Mouse (Mus musculus) limb, embryonic 14.5 days (tissue): ENCODE results near the gene Edf1. TPM values are rescaled to one million over a fixed set of nuclear protein-coding genes. Genes with fewer than 3 reads are reported as not detected.

Experiments used
- ATAC-seq: fragments of 200-750 bp; cut with Nextera tagmentation; 2 replicates; pipeline ENCODE4 v1.8.0; 2017; ENCODE audit warnings: low read depth, moderate number of reproducible peaks, moderate TSS enrichment; ENCODE audit not compliant: low FRiP score
- DNase-seq: peaks from one replicate; pipeline ENCODE4 v3.0.0-alpha.2; 2015; ENCODE audit warnings: low spot score
- H3K27ac ChIP-seq: fragments of 300-500 bp; sonication (generic); replicated peaks from 2 replicates; pipeline ENCODE4 v1.5.1; 2014; ENCODE audit warnings: low read depth, mild to moderate bottlenecking, low read length, moderate library complexity, mixed read lengths
- H3K27me3 ChIP-seq: fragments of 300-500 bp; sonication (generic); 2 replicates; pipeline ENCODE4 v1.6.1; 2014; ENCODE audit warnings: low read length, mixed read lengths; ENCODE audit not compliant: control insufficient read depth, insufficient read depth
- H3K36me3 ChIP-seq: fragments of 300-500 bp; sonication (generic); 2 replicates; pipeline ENCODE4 v1.6.1; 2014; ENCODE audit warnings: mild to moderate bottlenecking, low read length, moderate library complexity, mixed read lengths; ENCODE audit not compliant: control insufficient read depth, insufficient read depth
- H3K4me1 ChIP-seq: fragments of 300-500 bp; sonication (generic); 2 replicates; pipeline ENCODE4 v1.6.1; 2014; ENCODE audit warnings: antibody characterized with exemption, low read length, mixed read lengths; ENCODE audit not compliant: control insufficient read depth, insufficient read depth
- H3K4me2 ChIP-seq: fragments of 300-500 bp; sonication (generic); replicated peaks from 2 replicates; pipeline ENCODE4 v1.6.1; 2014; ENCODE audit warnings: low read depth, mild to moderate bottlenecking, low read length, moderate library complexity; ENCODE audit not compliant: severe bottlenecking
- H3K4me3 ChIP-seq: fragments of 300-500 bp; sonication (generic); replicated peaks from 2 replicates; pipeline ENCODE4 v1.5.1; 2014; ENCODE audit warnings: low read length
- H3K9ac ChIP-seq: fragments of 300-500 bp; sonication (generic); 2 replicates; pipeline ENCODE4 v1.6.1; 2014; ENCODE audit warnings: mild to moderate bottlenecking, low read depth, low read length, moderate library complexity; ENCODE audit not compliant: severe bottlenecking
- H3K9me3 ChIP-seq: fragments of 300-500 bp; sonication (generic); 2 replicates; pipeline ENCODE4 v1.6.1; 2016; ENCODE audit warnings: low read length; ENCODE audit not compliant: control insufficient read depth
- POLR2A ChIP-seq: fragments of 200-500 bp; IDR thresholded peaks from 2 replicates; pipeline ENCODE4 v1.8.0; 2012; ENCODE audit warnings: inconsistent platforms, mild to moderate bottlenecking, moderate library complexity, borderline replicate concordance; ENCODE audit not compliant: insufficient read depth, insufficient read length; ENCODE audit errors: extremely low read depth
- WGBS: fragments of 180-500 bp; shearing (Covaris S2); extraction: QIAGEN DNeasy Blood & Tissue Kit; methylation state at CpG from one replicate; pipeline ENCODE4 v1.1.7; 2014; 5-methylcytosine and 5-hydroxymethylcytosine counted together
- polyA plus RNA-seq, 2 experiments: library from polyadenylated mRNA; depleted of rRNA in 1 of 2; stranded (reverse) in 1 of 2; unstranded in 1 of 2; fragments of >200 nt; fragmentation: Nextera tagmentation in 1 of 2; extraction: Ambion mirVana in 1 of 2; gene quantifications; 2 replicates each; pipeline versions ENCODE4 v1.2.1 to v1.2.3; 2012 to 2014

Gene Edf1
- polyA plus RNA-seq, 2 experiments = 174 to 331 TPM

DNA sequence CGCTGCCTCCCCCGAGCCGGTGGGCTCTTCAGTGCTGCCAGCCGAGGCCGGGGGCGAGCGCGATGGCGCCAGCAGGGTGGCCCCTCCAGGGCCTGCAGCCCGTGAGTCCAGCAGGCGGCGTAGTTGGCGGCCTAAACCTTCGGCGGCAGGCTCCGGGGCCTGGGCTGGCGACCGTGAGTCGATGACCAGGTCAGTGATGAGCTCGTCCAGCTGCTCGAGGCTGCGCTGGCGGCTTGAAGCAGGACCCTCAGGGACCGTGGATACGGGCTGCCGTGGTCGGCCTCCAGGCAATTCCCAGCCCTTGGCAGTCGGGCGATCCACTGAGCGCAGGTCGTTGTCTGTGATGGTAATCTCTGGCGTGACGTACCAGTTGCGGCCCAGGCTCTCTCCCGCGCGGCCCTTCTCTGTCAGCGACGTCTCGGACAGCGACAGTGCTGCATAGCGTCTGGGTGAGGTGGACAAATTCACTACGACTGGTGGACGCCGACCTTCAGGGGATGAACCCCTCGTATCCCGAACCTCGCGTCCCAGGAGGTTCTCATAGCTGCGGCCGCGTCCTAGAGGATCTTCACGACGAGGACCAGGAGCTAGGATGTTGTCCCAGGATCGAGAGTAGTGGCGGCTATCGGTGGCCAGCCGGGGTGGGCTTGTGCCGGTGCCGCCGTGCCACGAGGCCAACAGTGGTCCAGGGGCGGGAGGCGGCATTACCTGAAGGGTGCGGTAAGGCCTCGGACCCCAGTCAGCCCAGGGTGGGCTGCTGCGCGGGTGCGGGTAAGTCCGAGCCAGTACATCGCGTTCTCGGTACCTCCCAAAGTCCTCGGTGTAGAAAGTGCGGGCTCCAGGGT, 20.5 kb downstream of the Edf1 start:
- no peak for ATAC-seq
- H3K27ac ChIP-seq = no peak overlapping the region
- H3K4me1 ChIP-seq = peaks cover 56% of the 10 kb centered on the region
- H3K27me3 ChIP-seq = peaks cover 54% of the 10 kb centered on the region
- H3K4me2 ChIP-seq = peak overlapping the region; percentile 43
- peaks cover 6% of the 10 kb centered on the region for H3K36me3 ChIP-seq
- no peak for DNase-seq
- 6% methylated on average over 58 of the region's 75 CpGs for WGBS
- H3K4me3 ChIP-seq = peak overlapping the region; percentile 26
- H3K9ac ChIP-seq = peak overlapping the region; percentile 36; the same call in 1 of the 2 replicates
- TF ChIP-seq POLR2A = no peak
- H3K9me3 ChIP-seq = no peaks in the 10 kb centered on the region

DNA sequence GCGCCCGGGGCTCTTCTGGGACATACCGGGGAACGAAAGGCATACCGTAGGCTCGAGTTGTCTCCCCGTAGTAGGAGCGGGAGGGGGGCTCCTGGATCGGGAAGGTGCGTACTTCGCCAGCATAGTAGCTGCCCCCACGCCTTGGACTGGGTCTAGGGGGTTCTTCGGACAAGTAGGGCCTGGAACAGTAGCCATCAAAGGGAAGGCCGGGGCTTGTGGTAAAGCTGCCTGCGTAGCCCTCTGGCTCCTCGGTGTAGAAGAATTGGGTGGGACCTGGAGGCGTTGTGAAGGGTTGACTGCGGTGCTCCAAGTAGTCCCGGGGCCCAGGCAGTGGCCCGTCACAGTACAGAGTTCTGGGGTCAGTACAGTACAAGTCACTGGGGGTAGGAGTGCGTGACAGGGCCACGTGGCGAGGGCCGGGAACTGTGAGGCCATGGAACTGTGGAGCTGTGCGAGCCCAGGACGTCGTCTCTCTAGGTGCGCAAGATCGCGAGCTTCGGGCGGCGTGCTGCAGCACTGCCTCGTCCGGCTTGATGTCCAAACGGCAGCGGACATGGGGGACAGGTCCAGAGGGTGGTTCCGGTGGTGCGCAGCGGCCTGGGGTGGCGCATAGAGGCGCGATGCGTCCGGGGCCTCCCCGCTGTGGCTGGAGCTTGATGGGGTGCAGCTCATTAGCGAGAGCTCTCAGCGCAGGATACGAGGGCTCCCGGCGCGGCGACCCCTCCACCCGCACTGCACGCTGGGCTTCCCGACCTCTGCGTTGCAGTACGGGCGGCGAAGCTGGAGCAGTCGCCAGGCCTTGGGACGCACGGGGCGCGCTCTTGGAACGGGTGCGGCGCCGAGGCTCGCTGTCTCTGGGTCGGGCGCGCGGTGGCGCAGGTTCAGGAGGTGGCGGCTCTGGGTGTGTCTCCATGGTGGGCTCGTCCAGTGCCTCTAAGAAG, 21.4 kb downstream of the Edf1 start:
- Histone ChIP-seq H3K4me3 (peak overlapping the region; percentile 26), H3K9ac (0 out of 2 replicates have a peak overlapping the region, but pooled peaks have one; percentile 36), H3K4me2 (peak overlapping the region; percentile 43), H3K36me3 (peaks cover 14% of the 10 kb centered on the region), H3K27ac (no peak overlapping the region), H3K9me3 (no peaks in the 10 kb centered on the region), H3K4me1 (peaks cover 47% of the 10 kb centered on the region), H3K27me3 (peaks cover 54% of the 10 kb centered on the region)
- no peak for TF ChIP-seq POLR2A
- 5% methylated on average over 73 of the region's 77 CpGs for WGBS
- ATAC-seq (no peak), DNase-seq (no peak)

DNA sequence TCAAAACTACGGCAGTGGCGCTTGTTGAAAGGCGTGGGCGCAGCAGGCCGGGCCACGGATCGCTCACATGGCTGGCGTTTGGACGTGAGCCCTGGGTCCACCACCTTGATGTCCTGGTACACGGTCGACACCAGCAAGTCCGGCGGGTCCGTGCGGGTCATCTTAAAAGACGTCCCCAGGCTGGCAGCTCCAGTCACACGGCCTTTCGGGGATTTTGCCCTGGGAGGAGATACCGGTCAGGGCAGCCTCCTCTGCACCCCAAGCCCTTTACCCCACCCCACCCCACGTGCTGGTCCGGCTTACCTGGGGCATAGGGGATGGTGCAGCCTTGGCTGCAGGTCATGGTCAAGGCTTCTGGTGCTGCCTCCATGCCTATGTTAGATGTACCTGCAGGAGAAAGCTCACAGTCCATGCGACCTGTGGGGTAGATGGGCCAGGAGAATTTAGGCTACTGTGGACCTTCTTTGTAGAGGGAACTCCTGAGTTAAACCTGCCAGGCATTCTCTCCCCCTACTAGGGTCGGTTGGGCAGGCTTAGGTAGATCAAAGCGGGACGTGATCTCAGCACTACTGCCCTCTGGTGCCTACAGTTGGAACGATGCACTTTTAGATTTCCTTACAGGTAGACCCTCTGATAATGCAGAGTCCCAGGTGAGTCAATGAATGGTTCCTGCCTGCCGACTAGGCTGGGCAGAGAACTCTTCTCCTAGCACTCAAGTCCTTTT, 22.3 kb downstream of the Edf1 start:
- WGBS = 7% methylated on average over 25 of the region's 27 CpGs
- peaks cover 46% of the 10 kb centered on the region for H3K4me1 ChIP-seq
- no peaks in the 10 kb centered on the region for H3K9me3 ChIP-seq
- no peak overlapping the region for H3K27ac ChIP-seq
- H3K4me2 ChIP-seq = peak overlapping the region; percentile 43
- ATAC-seq (no peak), DNase-seq (peak; percentile 55)
- H3K9ac ChIP-seq = 0 out of 2 replicates have a peak overlapping the region, but pooled peaks have one; percentile 25
- TF ChIP-seq POLR2A = no peak
- peak overlapping the region; percentile 26 for H3K4me3 ChIP-seq
- H3K36me3 ChIP-seq = peaks cover 22% of the 10 kb centered on the region
- peaks cover 54% of the 10 kb centered on the region for H3K27me3 ChIP-seq

DNA sequence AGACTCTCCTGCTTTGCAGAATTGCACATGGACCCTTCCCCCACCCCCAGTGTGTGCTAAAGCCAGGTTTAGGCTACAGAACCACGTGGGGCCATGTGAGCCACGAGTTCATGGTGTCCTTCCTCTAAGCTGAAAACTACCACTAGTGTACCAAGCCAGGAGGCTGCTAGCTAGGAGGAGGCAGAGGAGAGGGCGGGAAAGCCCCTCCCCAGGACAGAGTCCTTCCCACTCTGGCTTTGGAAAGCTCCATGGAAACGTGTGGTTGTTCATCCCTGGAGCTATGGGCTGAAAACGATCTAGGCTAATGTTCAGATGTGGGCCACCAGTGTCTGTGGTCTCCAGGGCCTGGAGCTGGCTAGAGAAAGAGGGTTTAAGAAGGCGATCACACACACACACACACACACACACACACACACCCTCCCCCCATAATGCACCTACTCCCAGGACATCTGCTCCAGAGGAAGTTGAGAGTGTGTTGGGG, 23.0 kb downstream of the Edf1 start:
- peaks cover 54% of the 10 kb centered on the region for H3K27me3 ChIP-seq
- no peak for TF ChIP-seq POLR2A
- no peak overlapping the region for H3K27ac ChIP-seq
- peaks cover 30% of the 10 kb centered on the region for H3K36me3 ChIP-seq
- H3K9me3 ChIP-seq = no peaks in the 10 kb centered on the region
- peaks cover 42% of the 10 kb centered on the region for H3K4me1 ChIP-seq
- H3K9ac ChIP-seq = no peak overlapping the region
- DNase-seq = no peak
- H3K4me3 ChIP-seq = 0 out of 2 replicates have a peak overlapping the region, but pooled peaks have one; percentile 37
- 39% methylated on average over 6 of the region's 6 CpGs for WGBS
- ATAC-seq = no peak
- peak overlapping the region; percentile 56; the same call in 1 of the 2 replicates for H3K4me2 ChIP-seq
